Mouse (Mus musculus): ENCODE data around the gene Tmem209. TPM values are rescaled to one million over a fixed set of nuclear protein-coding genes. Genes with fewer than 3 reads are reported as not detected.
A peak's percentile ranks its signal among the peaks of the same experiment; 100 is the strongest.

Gene Tmem209
- total RNA-seq, 2 experiments from 2014 or later = 17.4 to 20.1 TPM

DNA sequence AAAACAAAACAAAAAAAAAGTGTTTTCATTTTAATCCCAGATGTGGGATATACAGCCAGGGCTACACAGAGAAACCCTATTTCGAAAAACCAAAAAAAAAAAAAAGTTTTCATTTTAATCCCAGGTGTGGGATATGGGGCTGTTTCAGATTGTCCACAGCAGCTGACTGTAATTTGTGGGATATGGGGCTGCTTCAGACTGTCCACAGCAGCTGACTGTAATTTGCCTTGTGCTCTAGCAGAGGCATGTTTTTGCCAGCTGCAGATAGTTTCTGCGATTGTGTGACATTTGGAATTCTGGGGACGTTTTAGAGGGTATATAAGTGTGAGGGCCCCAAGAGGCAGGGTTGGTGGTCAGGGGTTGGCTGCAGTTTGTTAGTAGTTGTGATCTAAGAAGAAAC, 37.9 kb downstream of the Tmem209 start:
- no peak for DNase-seq (ENCODE audit: low spot score in 2 of 2)
- intact Hi-C loops (cut with DNase I) = no loop called here

GRCm38 (mm10) chr6:30469370-30469769, 40.2 kb downstream of the Tmem209 start:
- intact Hi-C loops (cut with DNase I) = loop anchor here (2.0 kb wide), 1 partner anchor 67 kb away; no protein-coding TSS in a partner anchor
- peak in 1 of 2 experiments; percentile 38 for DNase-seq (ENCODE audit: low spot score in 2 of 2)

GRCm38 (mm10) chr6:30468684-30469083, 40.9 kb downstream of the Tmem209 start:
- DNase-seq (ENCODE audit: low spot score in 2 of 2) = peak in 1 of 2 experiments; percentile 40
- intact Hi-C loops (cut with DNase I) = loop anchor here (2.0 kb wide), 1 partner anchor 66 kb away; no protein-coding TSS in a partner anchor

- no peak for DNase-seq (ENCODE audit: low spot score in 2 of 2)
- intact Hi-C loops (cut with DNase I) = loop anchor here (2.0 kb wide), 1 partner anchor 65 kb away; no protein-coding TSS in a partner anchor
These were observed 41.5 kb downstream of the Tmem209 start for GRCm38 (mm10) chr6:30468058-30468457.

GRCm38 (mm10) chr6:30465586-30465985, 44.0 kb downstream of the Tmem209 start:
- DNase-seq (ENCODE audit: low spot score in 2 of 2) = no peak
- intact Hi-C loops (cut with DNase I) = no loop called here

- no peak for DNase-seq (ENCODE audit: low spot score in 2 of 2)
- intact Hi-C loops (cut with DNase I) = loop anchor here (5.0 kb wide), 2 partner anchors 84 to 519 kb away; no protein-coding TSS in a partner anchor
These were observed 46.8 kb downstream of the Tmem209 start for GRCm38 (mm10) chr6:30462822-30463221.

GRCm38 (mm10) chr6:30461755-30462344, 47.7 kb downstream of the Tmem209 start:
- intact Hi-C loops (cut with DNase I) = loop anchor here (2.0 to 5.0 kb wide), 3 partner anchors 47 to 520 kb away; partner anchors contain the start of genes Ssmem1 and Tmem209
- no peak for DNase-seq (ENCODE audit: low spot score in 2 of 2)

DNA sequence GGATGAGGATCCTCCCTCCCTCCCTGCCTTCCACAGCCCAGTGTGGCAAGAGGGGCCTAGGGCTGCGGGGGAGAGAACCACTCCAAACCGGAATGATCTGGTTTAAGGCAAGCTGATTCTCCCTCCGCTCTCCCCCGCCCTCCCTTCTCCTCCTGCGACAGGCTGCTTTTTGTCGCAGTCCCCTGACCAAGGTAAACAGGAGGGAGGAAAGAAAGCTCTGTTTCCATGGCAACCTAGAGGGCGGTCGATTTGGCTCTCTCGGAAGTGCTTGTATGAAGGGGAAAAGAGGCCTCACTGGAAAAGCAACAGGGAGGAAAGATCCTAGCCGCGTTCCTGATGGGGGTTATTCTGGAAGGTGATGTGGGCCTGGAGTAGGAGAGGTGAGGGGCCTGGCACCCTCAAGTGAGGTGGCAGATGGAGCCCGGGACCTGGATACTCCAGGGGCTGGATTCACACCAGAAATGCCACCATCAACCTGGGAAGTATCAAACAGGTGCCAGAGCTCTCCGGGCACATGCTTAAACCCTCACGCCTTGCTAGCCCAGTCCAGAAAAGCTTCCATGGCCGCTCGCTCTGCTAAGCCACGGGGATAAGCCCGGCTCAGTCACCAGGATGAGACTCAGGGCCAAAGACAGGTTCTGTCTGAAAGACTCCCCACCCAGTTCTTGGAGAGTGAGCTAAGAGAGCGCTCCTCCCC, 48.7 kb downstream of the Tmem209 start:
- DNase-seq (ENCODE audit: low spot score in 2 of 2) = peak; percentile 84 to 96
- intact Hi-C loops (cut with DNase I) = loop anchor here (1.0 to 5.0 kb wide), 4 partner anchors 48 to 521 kb away; partner anchors contain the start of genes Klhdc10, Ssmem1 and Tmem209

GRCm38 (mm10) chr6:30459811-30460749, 49.5 kb downstream of the Tmem209 start:
- peak; percentile 78 to 80 for DNase-seq (ENCODE audit: low spot score in 2 of 2)
- intact Hi-C loops (cut with DNase I) = loop anchor here (1.0 to 5.0 kb wide), 5 partner anchors 49 to 522 kb away; partner anchors contain the start of genes Klhdc10, Ssmem1 and Tmem209

- DNase-seq (ENCODE audit: low spot score in 2 of 2) = no peak
- intact Hi-C loops (cut with DNase I) = loop anchor here (1.0 kb wide), 1 partner anchor 278 kb away; no protein-coding TSS in a partner anchor
These were observed 50.4 kb downstream of the Tmem209 start for GRCm38 (mm10) chr6:30459056-30459747.

- DNase-seq (ENCODE audit: low spot score in 2 of 2) = peak in 1 of 2 experiments; percentile 61
- intact Hi-C loops (cut with DNase I) = loop anchor here (1.0 kb wide), 1 partner anchor 279 kb away; no protein-coding TSS in a partner anchor
These were observed 51.0 kb downstream of the Tmem209 start for GRCm38 (mm10) chr6:30458626-30459025.

DNA sequence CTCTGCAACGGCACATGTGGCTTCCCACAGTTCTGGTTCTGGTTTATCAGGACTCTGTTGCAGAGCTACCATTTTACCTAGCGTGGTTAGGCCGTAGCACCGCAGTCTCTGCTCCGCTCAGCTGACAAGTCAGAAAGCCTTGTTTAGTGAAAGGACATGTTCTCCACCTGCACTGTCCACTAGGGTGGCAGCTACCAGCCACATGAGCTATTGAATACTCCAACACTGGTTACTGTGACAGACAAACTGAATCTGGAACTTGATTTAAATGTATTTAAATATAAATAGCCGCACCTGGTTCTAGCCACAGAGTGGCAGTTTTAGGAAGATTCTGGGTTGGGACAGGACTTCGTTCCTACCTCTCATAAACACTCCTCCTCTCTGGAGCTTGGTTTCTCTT, 52.6 kb downstream of the Tmem209 start:
- intact Hi-C loops (cut with DNase I) = no loop called here
- no peak for DNase-seq (ENCODE audit: low spot score in 2 of 2)

GRCm38 (mm10) chr6:30439576-30439975, 70.0 kb downstream of the Tmem209 start:
- no peak for DNase-seq (ENCODE audit: low spot score in 2 of 2)
- intact Hi-C loops (cut with DNase I) = no loop called here

DNA sequence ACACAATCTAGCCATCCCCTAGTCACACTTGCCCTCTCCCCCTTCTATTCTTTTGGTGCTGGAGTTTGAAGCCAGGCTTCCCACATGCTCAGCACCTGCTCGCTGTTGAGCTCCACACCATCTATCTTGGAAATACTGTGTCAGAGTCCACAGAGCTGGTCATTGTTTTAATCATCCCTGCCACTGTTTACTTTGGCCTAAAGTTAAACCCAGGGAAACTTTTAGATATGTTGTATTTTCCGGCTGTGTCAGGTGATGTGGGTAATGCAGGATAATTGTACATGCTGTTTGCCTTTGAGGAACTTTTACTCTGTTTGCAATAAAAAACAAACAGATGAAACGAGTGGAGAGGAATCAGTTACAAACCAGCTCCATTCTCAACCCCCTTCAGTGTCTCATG, 72.5 kb downstream of the Tmem209 start:
- no peak for DNase-seq (ENCODE audit: low spot score in 2 of 2)
- intact Hi-C loops (cut with DNase I) = no loop called here

DNA sequence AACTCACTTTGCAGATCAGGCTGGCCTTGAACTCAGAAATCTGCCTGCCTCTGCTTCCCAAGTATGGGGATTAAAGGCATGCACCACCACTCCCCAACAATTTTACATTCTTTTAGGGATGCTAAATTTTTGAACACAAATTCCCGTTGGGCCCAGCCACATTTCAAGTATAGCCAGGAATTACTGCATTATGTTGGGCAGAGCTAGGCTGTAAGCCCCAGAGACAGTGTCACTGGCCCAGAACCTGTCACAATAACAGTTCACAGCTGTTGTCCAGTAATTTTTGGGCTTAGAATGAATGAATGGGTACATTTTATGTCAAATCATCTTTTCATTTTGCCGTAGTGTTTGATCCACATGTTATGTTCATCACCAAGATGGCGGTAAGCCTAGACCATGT, 73.1 kb downstream of the Tmem209 start:
- intact Hi-C loops (cut with DNase I) = no loop called here
- no peak for DNase-seq (ENCODE audit: low spot score in 2 of 2)

- DNase-seq (ENCODE audit: low spot score in 2 of 2) = peak in 1 of 2 experiments; percentile 60
- intact Hi-C loops (cut with DNase I) = no loop called here
These were observed 77.0 kb downstream of the Tmem209 start for GRCm38 (mm10) chr6:30432461-30433192.

Measured in left cerebral cortex, postnatal 25 days (tissue).